Mouse (Mus musculus) frontal cortex, postnatal 36 days (tissue): Measurements from ENCODE around the gene Ucn.

Experiments
- DNase-seq, 2 experiments: peaks; one replicate each; pipeline ENCODE4 v3.0.0; 2022; ENCODE audit warnings: low spot score in 2 of 2

Ucn gene

GRCm38 (mm10) chr5:31108000-31108490, 30.6 kb downstream of the Ucn start, which contains the start of gene Slc30a3:
Gene Slc30a3 (minus strand): TSS chr5:31108237.
- no peak for DNase-seq

- DNase-seq, result no peak
Measured at GRCm38 (mm10) chr5:31105814-31106335, 32.8 kb downstream of the Ucn start, which contains the start of gene Dnajc5g. Gene Dnajc5g (plus strand): TSS chr5:31106285.

- DNase-seq, result no peak
Measured at GRCm38 (mm10) chr5:31095711-31096480, 42.7 kb downstream of the Ucn start.

GRCm38 (mm10) chr5:31094799-31095691, 43.6 kb downstream of the Ucn start:
- DNase-seq, result peak; percentile 60 to 65

- peak in 1 of 2 experiments; percentile 42 for DNase-seq
Measured at GRCm38 (mm10) chr5:31094100-31094798, 44.4 kb downstream of the Ucn start.

GRCm38 (mm10) chr5:31093151-31094041, 45.2 kb downstream of the Ucn start:
- DNase-seq, result peak; percentile 45 to 56

GRCm38 (mm10) chr5:31092231-31092975, 46.2 kb downstream of the Ucn start:
- DNase-seq, result peak; percentile 51 to 67
